Mouse (Mus musculus) kidney, postnatal 25 days (tissue): ENCODE data around the gene Mok.

Experiments used
- DNase-seq, 2 experiments: peaks; one replicate each; pipeline ENCODE4 v3.0.0; 2021; ENCODE audit warnings: mixed read lengths in 2 of 2

Gene Mok

GRCm38 (mm10) chr12:110764531-110764930 lies 76.2 kb downstream of the Mok start:
- DNase-seq: no peak

GRCm38 (mm10) chr12:110762321-110762720 lies 78.4 kb downstream of the Mok start:
- no peak for DNase-seq

GRCm38 (mm10) chr12:110758932-110759331 lies 81.8 kb downstream of the Mok start:
- no peak for DNase-seq
